Mouse (Mus musculus) spleen, adult 10 weeks (tissue): ENCODE results near the gene Dppa5a. TPM values are rescaled to one million over a fixed set of nuclear protein-coding genes. Genes with fewer than 3 reads are reported as not detected.

ENCODE experiments used
- polyA plus RNA-seq: library from polyadenylated mRNA; stranded (reverse); fragments of 350-450 nt; fragmentation: Illumina TruSeq; extraction: RNeasy Lipid Tissue Mini Kit (QIAGEN cat#74804); gene quantifications from one replicate; pipeline ENCODE4 v1.2.3, GENCODE M21; 2015; ENCODE audit warnings: low replicate concordance; ENCODE audit not compliant: insufficient read depth

Dppa5a gene
- polyA plus RNA-seq, result not detected

DNA sequence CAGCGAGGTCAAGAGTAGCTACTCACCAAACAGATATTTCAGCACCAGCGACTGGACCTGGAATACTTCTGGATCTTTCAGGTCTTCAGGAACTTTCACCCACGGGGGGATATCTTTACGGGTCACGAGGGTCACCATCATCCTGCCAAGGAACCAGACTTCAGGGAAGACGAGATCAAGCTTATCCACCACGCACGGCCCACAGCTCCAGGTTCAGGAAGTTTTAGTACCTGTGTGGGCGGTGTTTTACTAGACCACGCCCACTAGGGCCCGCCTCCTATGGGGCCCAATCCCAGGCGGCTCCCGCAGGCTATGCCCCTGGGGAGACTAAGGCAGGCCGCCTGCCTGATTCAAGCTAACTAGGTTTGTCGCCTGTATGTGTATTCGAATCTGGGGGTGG is at the start of gene Dppa5a:
TSS of gene Dppa5a (minus strand) at position 219 of the 400 bp plus-strand sequence.

DNA sequence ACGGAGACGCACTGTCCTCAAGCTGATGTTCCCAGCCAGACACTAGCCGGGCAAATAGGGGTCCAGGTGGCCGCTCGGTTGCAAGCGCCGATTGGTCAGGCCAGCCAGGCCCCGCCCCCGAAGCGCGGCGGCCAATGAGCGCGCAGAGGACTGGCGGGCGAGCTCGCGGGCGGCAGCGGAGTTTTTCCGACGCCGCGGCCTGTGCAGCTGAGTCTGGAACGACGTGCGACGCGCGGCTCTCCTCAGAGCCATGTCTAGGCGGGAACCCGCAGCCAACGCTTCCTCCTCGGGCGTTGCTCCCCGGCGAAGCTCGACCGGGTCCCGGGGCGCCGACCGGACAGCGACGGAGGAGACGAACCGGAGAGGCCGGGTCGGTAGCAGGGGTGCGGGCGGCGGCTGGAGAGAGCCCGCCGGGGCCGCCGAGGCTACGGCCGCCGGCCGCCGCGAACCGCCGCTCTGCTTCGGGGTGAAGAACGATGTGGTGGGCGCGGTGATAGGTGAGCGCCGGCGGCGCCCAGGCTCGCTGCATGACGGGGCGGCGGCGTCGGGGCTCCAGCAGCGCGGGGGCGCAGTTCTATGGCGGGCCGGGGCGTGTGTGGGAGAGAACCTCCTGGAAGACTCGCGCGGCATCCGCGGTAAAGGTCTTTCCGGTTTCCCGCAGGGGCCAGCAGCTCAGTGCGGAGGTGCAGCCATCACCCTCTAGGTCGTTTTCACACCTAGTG is 27.8 kb upstream of the Dppa5a start, which contains the start of gene Ddx43:
TSS of gene Ddx43 (plus strand) at position 148 of the 722 bp plus-strand sequence.

DNA sequence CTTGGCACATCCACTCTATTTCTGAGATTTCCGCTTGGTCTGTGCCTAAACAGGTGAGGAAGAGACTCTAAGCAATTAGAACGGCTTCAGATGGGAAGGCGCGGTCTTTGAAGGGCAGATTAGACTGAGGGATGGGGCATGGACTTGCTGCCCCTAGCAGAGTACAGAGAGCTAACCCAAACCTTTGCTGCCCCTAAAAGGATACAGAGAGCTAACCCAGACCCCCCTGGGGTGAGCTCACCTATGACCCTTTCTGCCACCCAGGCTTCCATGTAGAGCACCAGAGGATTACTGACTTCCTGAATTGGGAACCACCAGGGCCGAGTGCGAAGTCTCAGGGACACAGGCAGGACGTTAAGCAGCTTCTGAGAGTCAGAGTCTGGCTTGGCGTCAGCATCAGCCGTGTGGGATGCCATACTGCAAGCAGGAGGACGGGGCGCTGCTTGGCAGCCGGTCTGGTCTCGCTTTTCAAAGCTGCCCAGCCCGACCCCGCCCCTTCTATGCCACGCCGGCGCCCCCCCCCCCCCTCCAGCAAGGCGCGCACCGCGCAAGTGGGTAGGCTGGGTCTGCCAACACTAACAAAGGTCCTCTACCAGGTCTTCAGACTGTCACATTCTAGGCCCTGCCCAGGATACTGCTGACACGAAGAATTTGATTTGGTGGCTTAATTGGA is 10.3 kb upstream of the Dppa5a start, which contains the start of gene Ooep:
TSS of gene Ooep (minus strand) at position 613 of the 673 bp plus-strand sequence.

DNA sequence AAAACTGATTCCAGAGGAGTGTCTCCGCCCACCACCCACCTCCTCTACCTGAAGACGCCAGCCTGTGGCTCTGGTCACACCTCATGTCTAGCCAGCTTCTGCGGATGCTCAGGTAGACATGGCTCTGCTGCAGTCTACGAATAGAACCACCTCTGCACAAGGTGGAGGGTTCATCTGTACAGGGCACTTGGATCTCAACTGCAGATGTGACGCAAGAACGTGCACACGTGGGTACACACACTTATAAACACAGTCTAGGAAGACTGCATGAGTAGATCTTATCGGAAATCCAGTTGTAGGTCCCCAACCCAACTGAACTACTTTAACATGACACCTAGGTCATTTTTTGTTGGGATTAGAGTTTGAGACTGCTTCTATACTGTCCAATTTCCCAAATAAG is 12.4 kb downstream of the Dppa5a start, which contains the start of gene Gsta2:
TSS of gene Gsta2 (minus strand) at position 178 of the 400 bp plus-strand sequence.

DNA sequence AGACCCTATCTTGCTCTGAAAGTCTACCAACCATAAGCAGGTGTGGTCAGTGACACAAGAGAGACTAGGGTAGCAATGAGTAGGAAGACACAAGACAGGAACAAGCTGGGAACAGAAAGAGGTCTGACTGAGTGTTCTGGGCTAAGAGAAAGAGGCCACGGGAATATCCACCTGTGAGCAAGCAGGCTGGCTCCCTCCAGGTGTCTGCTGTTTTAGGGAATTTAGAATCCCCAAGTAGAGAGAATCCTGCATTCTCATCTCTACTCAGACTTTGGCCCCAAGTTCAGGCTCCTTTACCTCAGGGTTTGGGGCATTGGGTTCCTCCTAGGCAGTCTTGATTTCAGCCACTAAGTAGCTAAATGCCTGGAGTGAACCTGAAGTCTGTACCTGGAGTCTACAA is 40.7 kb downstream of the Dppa5a start, which contains the start of gene Omt2b:
TSS of gene Omt2b (plus strand) at position 301 of the 400 bp plus-strand sequence.

Other genes with a start within 250 kb of the Dppa5a start
- 12.8 TPM for gene Gsta4, start 185.4 kb downstream of the Dppa5a start, polyA plus RNA-seq
- gene Gsta1, start 137.5 kb downstream of the Dppa5a start, polyA plus RNA-seq, result not detected
- not detected for gene Gm3776, start 111.0 kb downstream of the Dppa5a start, polyA plus RNA-seq
- not detected for gene Gm10639, start 78.3 kb downstream of the Dppa5a start, polyA plus RNA-seq
- gene Omt2a, start 53.4 kb downstream of the Dppa5a start, polyA plus RNA-seq, result not detected
- not detected for gene Omt2b, start 40.6 kb downstream of the Dppa5a start, polyA plus RNA-seq
- not detected for gene Gsta2, start 12.4 kb downstream of the Dppa5a start, polyA plus RNA-seq
- gene Ooep, start 10.5 kb upstream of the Dppa5a start, polyA plus RNA-seq, result not detected
- gene Ddx43, start 27.6 kb upstream of the Dppa5a start, polyA plus RNA-seq, result 1.5 TPM
- gene Cgas, start 75.1 kb upstream of the Dppa5a start, polyA plus RNA-seq, result 6.5 TPM
- 24.9 TPM for gene Mto1, start 80.0 kb upstream of the Dppa5a start, polyA plus RNA-seq
- gene Gm17324, start 80.6 kb upstream of the Dppa5a start, polyA plus RNA-seq, result not detected
- 13,150 TPM for gene Eef1a1, start 121.0 kb upstream of the Dppa5a start, polyA plus RNA-seq
- gene Slc17a5, start 219.9 kb upstream of the Dppa5a start, polyA plus RNA-seq, result 10.2 TPM
- gene Cd109, start 247.4 kb upstream of the Dppa5a start, polyA plus RNA-seq, result 0.23 TPM